Mouse (Mus musculus) liver, postnatal 0 days (tissue): ENCODE results near the gene Zfp777.

ENCODE experiments used
- CTCF ChIP-seq: sonication (generic); IDR thresholded peaks from 2 replicates; pipeline ENCODE4 v1.5.1; 2016; ENCODE audit warnings: antibody characterized with exemption, low read depth
- EP300 ChIP-seq: IDR thresholded peaks from 2 replicates; pipeline ENCODE4 v1.6.1; 2016; ENCODE audit warnings: antibody characterized with exemption, low read depth, mild to moderate bottlenecking

GRCm38 (mm10) chr6:48025905-48026660 lies 22.6 kb downstream of the Zfp777 start:
- TF ChIP-seq CTCF (peak; percentile 34), EP300 (no peak)
